Mouse (Mus musculus): ENCODE measurements around the gene Rassf2. TPM values are rescaled to one million over a fixed set of nuclear protein-coding genes. Genes with fewer than 3 reads are reported as not detected.

Gene Rassf2
- polyA plus RNA-seq, 1 experiment: not detected

- no peak for TF ChIP-seq POLR2A (IDR thresholded peaks at IDR 0.05; ENCODE audit: insufficient read depth, low read depth, low read length)
- no peak for TF ChIP-seq CTCF (IDR thresholded peaks at IDR 0.05; ENCODE audit: insufficient read depth, low read depth, low read length)
- 79% methylated on average over 11 of the region's 11 CpGs for WGBS
- Histone ChIP-seq H3K4me1 (ENCODE audit: control insufficient read depth, insufficient read depth, low read length) (peaks cover 7% of the 10 kb centered on the region; the same call in 1 of the 2 replicates), H3K27ac (ENCODE audit: insufficient read depth, low read depth, low read length) (no peak overlapping the region), H3K4me3 (ENCODE audit: insufficient read depth, low read depth, low read length) (no peak overlapping the region)
These were observed 81.0 kb downstream of the Rassf2 start for GRCm38 (mm10) chr2:131948916-131949639.

GRCm38 (mm10) chr2:131948156-131948555 lies 81.9 kb downstream of the Rassf2 start:
- Histone ChIP-seq H3K27ac (ENCODE audit: insufficient read depth, low read depth, low read length) (no peak overlapping the region), H3K4me1 (ENCODE audit: control insufficient read depth, insufficient read depth, low read length) (peaks cover 4% of the 10 kb centered on the region; the same call in 1 of the 2 replicates), H3K4me3 (ENCODE audit: insufficient read depth, low read depth, low read length) (no peak overlapping the region)
- TF ChIP-seq POLR2A (IDR thresholded peaks at IDR 0.05; ENCODE audit: insufficient read depth, low read depth, low read length) (no peak), CTCF (IDR thresholded peaks at IDR 0.05; ENCODE audit: insufficient read depth, low read depth, low read length) (no peak)
- 90% methylated on average over 3 of the region's 3 CpGs for WGBS

GRCm38 (mm10) chr2:131946351-131946750 lies 83.7 kb downstream of the Rassf2 start:
- H3K27ac ChIP-seq (ENCODE audit: insufficient read depth, low read depth, low read length): no peak overlapping the region
- H3K4me1 ChIP-seq (ENCODE audit: control insufficient read depth, insufficient read depth, low read length): no peaks in the 10 kb centered on the region
- no peak overlapping the region for H3K4me3 ChIP-seq (ENCODE audit: insufficient read depth, low read depth, low read length)
- TF ChIP-seq CTCF (IDR thresholded peaks at IDR 0.05; ENCODE audit: insufficient read depth, low read depth, low read length) (no peak), POLR2A (IDR thresholded peaks at IDR 0.05; ENCODE audit: insufficient read depth, low read depth, low read length) (no peak)
- WGBS: 94% methylated on average over 16 of the region's 16 CpGs

GRCm38 (mm10) chr2:131945765-131946164 lies 84.3 kb downstream of the Rassf2 start:
- WGBS: 67% methylated on average over 6 of the region's 6 CpGs
- no peaks in the 10 kb centered on the region for H3K4me1 ChIP-seq (ENCODE audit: control insufficient read depth, insufficient read depth, low read length)
- TF ChIP-seq POLR2A (IDR thresholded peaks at IDR 0.05; ENCODE audit: insufficient read depth, low read depth, low read length) (no peak), CTCF (IDR thresholded peaks at IDR 0.05; ENCODE audit: insufficient read depth, low read depth, low read length) (no peak)
- no peak overlapping the region for H3K4me3 ChIP-seq (ENCODE audit: insufficient read depth, low read depth, low read length)
- H3K27ac ChIP-seq (ENCODE audit: insufficient read depth, low read depth, low read length): no peak overlapping the region

GRCm38 (mm10) chr2:131945225-131945624 lies 84.8 kb downstream of the Rassf2 start:
- no peak overlapping the region for H3K27ac ChIP-seq (ENCODE audit: insufficient read depth, low read depth, low read length)
- TF ChIP-seq CTCF (IDR thresholded peaks at IDR 0.05; ENCODE audit: insufficient read depth, low read depth, low read length) (no peak), POLR2A (IDR thresholded peaks at IDR 0.05; ENCODE audit: insufficient read depth, low read depth, low read length) (no peak)
- H3K4me3 ChIP-seq (ENCODE audit: insufficient read depth, low read depth, low read length): no peak overlapping the region
- WGBS: 85% methylated on average over 8 of the region's 8 CpGs
- H3K4me1 ChIP-seq (ENCODE audit: control insufficient read depth, insufficient read depth, low read length): no peaks in the 10 kb centered on the region

GRCm38 (mm10) chr2:131944370-131944769 lies 85.7 kb downstream of the Rassf2 start:
- no peak for TF ChIP-seq POLR2A (IDR thresholded peaks at IDR 0.05; ENCODE audit: insufficient read depth, low read depth, low read length)
- TF ChIP-seq CTCF (IDR thresholded peaks at IDR 0.05; ENCODE audit: insufficient read depth, low read depth, low read length): no peak
- 64% methylated on average over 1 of the region's 1 CpGs for WGBS
- Histone ChIP-seq H3K27ac (ENCODE audit: insufficient read depth, low read depth, low read length) (no peak overlapping the region), H3K4me3 (ENCODE audit: insufficient read depth, low read depth, low read length) (no peak overlapping the region), H3K4me1 (ENCODE audit: control insufficient read depth, insufficient read depth, low read length) (no peaks in the 10 kb centered on the region)

- H3K27ac ChIP-seq (ENCODE audit: insufficient read depth, low read depth, low read length): no peak overlapping the region
- TF ChIP-seq POLR2A (IDR thresholded peaks at IDR 0.05; ENCODE audit: insufficient read depth, low read depth, low read length): no peak
- TF ChIP-seq CTCF (IDR thresholded peaks at IDR 0.05; ENCODE audit: insufficient read depth, low read depth, low read length): no peak
- no peaks in the 10 kb centered on the region for H3K4me1 ChIP-seq (ENCODE audit: control insufficient read depth, insufficient read depth, low read length)
- no peak overlapping the region for H3K4me3 ChIP-seq (ENCODE audit: insufficient read depth, low read depth, low read length)
- WGBS: 83% methylated on average over 6 of the region's 6 CpGs
These were observed 88.6 kb downstream of the Rassf2 start for GRCm38 (mm10) chr2:131941501-131941900.

GRCm38 (mm10) chr2:131940506-131940905 lies 89.6 kb downstream of the Rassf2 start:
- TF ChIP-seq POLR2A (IDR thresholded peaks at IDR 0.05; ENCODE audit: insufficient read depth, low read depth, low read length): no peak
- no peak for TF ChIP-seq CTCF (IDR thresholded peaks at IDR 0.05; ENCODE audit: insufficient read depth, low read depth, low read length)
- WGBS: 90% methylated on average over 3 of the region's 3 CpGs
- no peak overlapping the region for H3K4me3 ChIP-seq (ENCODE audit: insufficient read depth, low read depth, low read length)
- H3K4me1 ChIP-seq (ENCODE audit: control insufficient read depth, insufficient read depth, low read length): no peaks in the 10 kb centered on the region
- H3K27ac ChIP-seq (ENCODE audit: insufficient read depth, low read depth, low read length): no peak overlapping the region

Other genes starting within 250 kb of the Rassf2 start
- gene Erv3, start 170.5 kb downstream of the Rassf2 start, polyA plus RNA-seq (2012; ENCODE audit: insufficient read depth, insufficient read length, low replicate concordance, missing spikeins): not detected in 2 replicates
- gene Prnp, start 120.3 kb downstream of the Rassf2 start, polyA plus RNA-seq (2012; ENCODE audit: insufficient read depth, insufficient read length, low replicate concordance, missing spikeins): 140 TPM in 1 of 2 replicates, not detected in the other
- not detected in 2 replicates for gene Prn, start 120.3 kb downstream of the Rassf2 start, polyA plus RNA-seq (2012; ENCODE audit: insufficient read depth, insufficient read length, low replicate concordance, missing spikeins)
- gene Prnd, start 79.4 kb downstream of the Rassf2 start, polyA plus RNA-seq (2012; ENCODE audit: insufficient read depth, insufficient read length, low replicate concordance, missing spikeins): not detected in 2 replicates
- gene Slc23a2, start 114.8 kb upstream of the Rassf2 start, polyA plus RNA-seq (2012; ENCODE audit: insufficient read depth, insufficient read length, low replicate concordance, missing spikeins): not detected in 2 replicates
- gene Tmem230, start 217.5 kb upstream of the Rassf2 start, polyA plus RNA-seq (2012; ENCODE audit: insufficient read depth, insufficient read length, low replicate concordance, missing spikeins): 288 TPM in 1 of 2 replicates, not detected in the other
- gene Pcna, start 223.1 kb upstream of the Rassf2 start, polyA plus RNA-seq (2012; ENCODE audit: insufficient read depth, insufficient read length, low replicate concordance, missing spikeins): not detected in 2 replicates
- 109 and 181 TPM in 2 replicates for gene Cds2, start 232.9 kb upstream of the Rassf2 start, polyA plus RNA-seq (2012; ENCODE audit: insufficient read depth, insufficient read length, low replicate concordance, missing spikeins)